22 mouse cellular contexts compared by ENCODE assay signal in genomic region chr17:45047236-45047635, GRCm38 (mm10).
"Had no signal": no experiment of that assay in that cellular context is flagged by ENCODE, and none has a peak within 500 bp of the region (broad histone marks: within the 10 kb centered on the region; RNA-seq: fewer than 3 reads in every experiment).

No protein-coding gene starts in this region.

- DNase-seq: gastrocnemius, adult 2 months; gastrocnemius, postnatal 10 days; gastrocnemius, postnatal 25 days; heart, postnatal 10 days; heart, postnatal 4 days; kidney, adult 18-20 months; kidney, adult 8-10 months; kidney, postnatal 10 days; kidney, postnatal 25 days; kidney, postnatal 4 days; liver; liver, embryonic 13.5 days had no signal

- H3K4me3 ChIP-seq: gastrocnemius, adult 2 months; heart, embryonic 10.5 days; heart, embryonic 12.5 days; hindbrain, embryonic 10.5 days; hindbrain, embryonic 12.5 days; intestine, embryonic 15.5 days; layer of hippocampus, adult 2 months; limb, embryonic 10.5 days; limb, embryonic 12.5 days; liver, embryonic 13.5 days; liver, embryonic 15.5 days had no signal

- H3K27ac ChIP-seq: gastrocnemius, adult 2 months; heart, embryonic 10.5 days; hindbrain, embryonic 10.5 days; hindbrain, embryonic 12.5 days; hindbrain, embryonic 14.5 days; intestine, embryonic 15.5 days; layer of hippocampus, adult 2 months; limb, embryonic 10.5 days; limb, embryonic 12.5 days; liver, embryonic 13.5 days; liver, embryonic 15.5 days had no signal
